Mouse (Mus musculus): ENCODE results near the gene Cyp4f16.
"Not testable (repeated sequence)": the region's sequence is repeated elsewhere in the genome, so short reads cannot be mapped to it uniquely, and the experiment has no call there.

Gene Cyp4f16

DNA sequence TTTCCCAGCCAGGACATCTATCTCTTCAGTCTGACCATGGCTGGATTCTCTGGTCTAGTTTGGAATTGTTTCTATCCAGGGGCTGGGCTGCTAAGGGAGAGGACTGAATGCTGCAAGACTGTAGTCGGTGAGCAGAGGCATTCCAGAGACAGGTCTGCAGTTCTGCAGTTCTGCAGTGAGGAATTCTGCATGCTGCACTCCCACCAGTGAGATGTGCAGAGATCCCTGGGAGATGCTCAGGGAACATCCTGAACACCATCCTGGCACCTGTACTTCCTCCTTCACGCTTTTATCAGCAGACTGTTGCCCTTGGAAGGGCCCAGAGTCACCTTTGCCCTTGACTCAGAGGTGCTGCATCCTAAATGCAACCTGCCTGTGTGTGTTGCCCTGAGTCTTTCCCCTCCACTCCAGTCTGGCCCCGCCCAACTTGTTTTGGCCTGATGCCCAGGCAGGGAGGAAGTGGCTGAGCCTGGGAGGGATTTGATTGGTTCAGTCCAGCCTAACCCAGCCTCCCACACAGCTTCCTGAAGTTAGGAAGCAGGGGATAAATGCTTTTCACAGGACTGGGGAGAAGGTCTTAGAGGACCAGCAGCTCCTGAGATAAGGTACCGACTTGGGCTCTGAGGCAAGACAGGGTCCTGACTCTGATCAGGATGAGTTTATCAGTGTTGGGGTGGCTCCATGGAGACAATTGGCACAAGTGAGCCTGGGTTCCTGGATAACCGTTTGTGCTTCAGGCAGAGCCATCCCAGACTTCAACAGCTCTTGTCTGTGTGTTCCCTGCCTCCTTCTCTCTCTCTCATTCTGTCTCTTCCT is at the start of gene Cyp4f16:
Gene Cyp4f16, plus strand, starts transcription at position 508 of the 816 bp plus-strand sequence.
- peak; percentile 71 to 82 for DNase-seq

DNA sequence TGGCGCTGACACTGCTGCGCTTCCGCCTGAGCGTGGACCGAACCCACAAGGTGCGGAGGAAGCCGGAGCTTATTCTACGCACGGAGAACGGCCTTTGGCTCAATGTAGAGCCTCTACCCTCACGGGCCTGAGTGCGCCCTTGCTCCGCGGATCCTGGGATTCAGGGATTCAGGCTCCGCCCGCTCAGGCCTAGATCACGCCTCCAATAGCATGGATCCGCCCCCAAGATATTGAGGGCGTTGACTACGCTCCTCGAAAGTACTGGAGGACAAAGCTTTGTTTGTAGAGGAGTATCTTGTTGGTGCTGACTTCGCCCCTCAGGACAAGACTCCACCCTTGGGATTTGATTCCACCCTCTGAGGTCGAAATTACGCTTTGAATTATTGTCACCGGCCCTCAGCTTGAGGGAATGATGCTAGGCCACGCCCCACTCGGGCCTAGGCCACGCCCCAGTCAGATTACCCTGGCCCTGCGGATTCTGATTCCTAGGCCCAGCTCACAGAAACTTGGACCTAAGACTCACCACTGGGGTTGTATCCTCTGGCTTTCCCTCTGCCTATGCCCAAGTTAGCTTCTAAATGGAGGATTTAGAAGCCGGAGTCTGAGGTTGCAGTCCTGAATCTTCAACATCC is 43.9 kb upstream of the Cyp4f16 start:
- DNase-seq: no peak

DNA sequence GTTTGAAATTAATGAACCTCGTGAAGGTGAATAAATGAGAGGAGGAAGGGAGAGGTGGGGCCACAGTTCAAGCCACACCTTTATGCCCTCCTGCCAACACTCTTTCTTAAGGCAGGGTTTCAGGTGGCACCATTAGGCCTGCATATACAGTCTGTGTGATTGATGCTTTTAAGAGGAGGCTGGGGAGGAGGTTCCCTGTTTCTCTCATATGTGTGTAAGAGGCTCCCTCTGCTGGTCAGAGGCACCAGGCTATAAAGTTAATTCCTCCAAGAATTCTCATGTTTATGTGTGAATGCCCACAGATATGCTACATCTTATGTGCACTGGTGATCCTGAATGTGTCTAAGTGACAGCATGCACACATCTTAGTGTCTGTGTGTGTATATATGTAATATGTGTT is 41.8 kb upstream of the Cyp4f16 start:
- DNase-seq: peak in 1 of 2 experiments; percentile 29

DNA sequence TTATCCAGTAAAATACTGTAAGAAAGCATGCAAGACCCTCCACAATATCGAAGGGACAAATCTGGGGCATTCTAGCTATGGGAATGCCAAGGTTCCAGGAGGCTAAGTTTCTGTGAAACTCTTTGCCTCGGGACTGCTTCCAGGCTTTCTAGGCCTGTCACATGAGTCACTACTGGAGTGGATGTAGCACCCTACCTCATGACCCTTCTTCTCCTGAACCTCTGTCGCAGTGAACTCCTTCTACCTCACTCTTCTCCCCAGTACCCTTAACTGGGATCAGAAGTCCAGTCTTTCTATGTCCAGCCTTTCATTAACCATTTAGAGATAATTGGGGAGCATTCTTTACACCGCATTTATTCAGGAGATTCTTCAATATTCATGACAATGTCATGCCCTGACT is 35.8 kb upstream of the Cyp4f16 start:
- DNase-seq: not testable (repeated sequence)

DNA sequence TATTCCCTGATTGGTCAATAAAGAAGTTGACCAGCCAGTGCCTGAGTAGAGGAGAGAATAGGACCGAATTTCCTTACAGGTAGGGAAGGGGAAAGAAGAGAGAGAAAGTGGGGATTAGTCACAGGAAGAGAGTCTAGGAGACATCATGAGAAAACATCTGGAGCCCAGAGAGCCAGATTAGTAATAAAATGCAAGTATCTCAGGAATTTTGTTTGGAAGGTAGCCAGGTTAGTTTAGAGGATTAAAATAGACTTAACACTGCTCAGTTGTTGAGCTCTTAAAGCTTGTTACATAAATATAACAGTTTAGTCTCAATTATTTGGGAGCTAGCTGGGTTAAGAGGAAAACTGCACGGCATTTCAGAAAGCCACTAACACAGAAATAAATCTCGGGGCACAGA is 35.3 kb upstream of the Cyp4f16 start:
- DNase-seq: no peak

DNA sequence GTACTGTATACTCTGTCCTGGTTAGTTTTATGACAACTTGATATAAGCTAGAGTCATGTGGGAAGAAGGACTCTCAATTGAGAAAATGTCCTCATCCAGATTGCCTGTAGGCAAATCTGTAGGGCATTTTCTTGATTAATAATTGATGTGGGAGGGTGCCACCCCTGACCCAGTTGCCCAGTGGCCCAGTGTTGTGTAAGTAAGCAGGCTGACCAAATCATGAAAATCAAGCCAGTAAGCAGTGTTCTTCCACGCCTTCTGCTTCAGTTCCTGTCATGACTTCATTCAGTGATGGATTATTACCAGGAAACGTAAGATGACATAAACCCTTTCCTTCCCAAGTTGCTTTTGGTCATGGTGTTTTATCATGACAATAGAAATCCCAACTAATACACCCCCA is 33.2 kb upstream of the Cyp4f16 start:
- DNase-seq: no peak

DNA sequence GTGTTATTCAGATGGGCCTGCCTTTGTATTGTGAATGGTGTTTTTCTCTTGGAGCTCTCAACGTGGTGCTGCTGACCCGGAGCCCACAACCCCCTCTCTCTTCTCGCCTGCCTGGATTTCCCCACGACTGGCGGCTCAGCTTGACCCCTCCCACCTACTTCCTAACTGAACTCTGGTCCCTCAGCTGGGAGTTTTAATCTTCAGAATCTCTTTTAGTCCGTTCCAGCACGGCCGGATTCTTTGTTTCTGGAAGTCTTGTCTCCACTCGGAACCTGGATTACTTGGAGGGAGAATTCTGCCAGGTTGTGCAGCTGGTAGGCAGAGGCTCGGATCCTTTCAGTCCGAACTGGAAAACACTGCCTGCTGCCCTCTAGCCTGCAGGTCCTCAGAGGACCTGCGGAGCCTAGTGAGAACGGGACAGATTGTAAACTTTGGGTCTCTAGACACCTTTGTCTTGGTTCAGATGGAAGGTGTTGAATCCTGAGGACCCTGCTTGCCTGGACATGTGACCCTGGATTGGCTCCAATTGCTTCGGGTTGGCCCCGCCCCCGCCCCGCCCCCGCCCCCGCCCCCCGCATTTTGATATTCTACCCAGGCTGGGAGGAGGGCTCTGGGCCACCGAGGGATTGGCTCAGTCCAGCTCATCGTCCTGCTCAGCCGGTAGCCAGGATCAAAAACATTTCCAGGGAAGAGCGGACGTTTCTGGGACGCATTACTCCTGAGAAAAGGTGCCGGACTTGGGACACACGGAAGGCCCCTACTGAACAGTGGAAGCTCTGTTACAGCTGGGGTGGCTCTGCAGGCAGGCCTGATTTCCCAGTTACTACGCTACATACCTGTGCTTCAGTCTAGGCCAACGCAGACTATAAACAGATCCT is 30.3 kb upstream of the Cyp4f16 start, which contains the start of gene Cyp4f17:
Gene Cyp4f17, plus strand, starts transcription at position 200 of the 878 bp plus-strand sequence.
- DNase-seq: no peak

DNA sequence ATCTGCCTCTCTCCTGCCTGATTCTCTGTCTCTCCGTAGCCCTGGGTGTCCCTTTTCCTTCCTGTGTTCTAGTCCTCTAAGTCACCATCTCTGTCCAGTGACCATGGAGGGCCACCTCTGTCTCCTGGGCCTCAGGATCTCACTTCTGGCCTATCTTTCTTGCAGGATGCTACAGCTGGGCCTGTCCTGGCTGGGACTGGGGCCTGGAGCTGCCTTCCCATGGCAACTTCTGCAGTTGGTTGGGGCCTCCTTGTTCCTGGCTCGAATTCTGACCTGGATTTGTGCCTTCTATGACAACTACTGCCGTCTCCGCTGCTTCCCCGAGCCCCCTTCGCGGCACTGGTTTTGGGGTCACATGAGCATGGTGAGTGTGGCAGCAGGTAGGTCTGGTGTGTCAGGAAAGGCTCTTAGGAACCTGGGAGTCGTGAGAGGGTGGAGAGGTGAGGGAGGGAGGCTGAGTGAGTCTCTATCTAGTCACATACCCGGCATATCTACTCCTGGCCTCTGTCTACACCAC is 29.6 kb upstream of the Cyp4f16 start:
- DNase-seq: no peak

DNA sequence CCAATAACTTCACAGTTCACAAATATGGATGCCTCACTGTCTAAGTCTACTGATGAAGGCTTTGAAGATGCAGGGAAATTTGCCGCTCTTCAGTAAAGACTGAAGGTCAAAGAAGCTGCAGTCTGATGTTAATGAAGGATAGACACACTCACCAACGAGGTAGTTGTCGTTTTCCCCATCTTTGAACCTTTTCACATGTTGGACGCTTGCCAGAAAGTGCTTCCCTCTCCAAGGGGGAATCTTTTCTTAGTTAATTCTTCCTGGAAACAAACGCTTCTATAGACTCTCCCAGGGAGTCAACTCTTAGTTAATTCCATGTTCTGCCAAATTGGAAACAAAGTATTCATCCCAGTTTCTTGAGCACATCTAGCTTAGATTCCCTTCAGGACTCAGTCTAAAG is 20.2 kb upstream of the Cyp4f16 start:
- DNase-seq: no peak

DNA sequence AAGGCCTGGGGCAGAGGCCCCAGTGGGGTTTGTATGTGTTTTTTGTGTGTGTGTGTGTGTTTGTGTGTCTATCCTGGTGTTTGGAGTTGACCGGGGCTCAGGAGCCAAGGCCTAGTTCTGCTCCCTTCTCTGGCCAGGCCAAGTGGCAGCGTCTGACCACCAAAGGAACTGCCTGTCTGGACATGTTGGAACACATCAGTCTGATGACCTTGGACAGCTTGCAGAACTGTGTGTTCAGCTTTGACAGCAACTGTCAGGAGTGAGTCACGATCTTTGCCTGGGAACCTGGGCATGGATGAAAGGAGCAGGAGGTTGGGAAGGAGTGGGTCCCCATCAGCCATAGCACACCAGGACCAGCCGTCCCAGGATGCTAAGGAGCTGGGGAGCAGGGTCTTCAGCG is 14.4 kb upstream of the Cyp4f16 start:
- no peak for DNase-seq

DNA sequence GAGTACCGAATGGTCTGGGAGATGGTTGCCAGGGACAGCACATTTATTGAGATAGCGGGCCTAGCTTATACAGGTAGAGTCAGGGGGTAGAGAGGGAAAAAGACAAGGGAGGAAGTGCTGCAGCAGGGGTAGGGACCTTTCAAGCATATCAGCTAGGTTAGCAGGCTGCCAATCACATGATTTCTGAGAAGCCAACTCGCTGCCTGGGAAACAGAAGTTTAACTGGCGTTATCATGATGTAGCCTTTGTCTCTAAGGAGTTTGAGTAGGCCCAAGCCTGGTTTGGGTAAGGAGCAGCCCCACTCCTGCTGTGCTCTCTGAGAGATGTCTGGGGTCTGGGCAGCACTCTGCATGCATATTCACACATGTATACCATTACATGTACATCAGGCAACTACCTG is 14.0 kb upstream of the Cyp4f16 start:
- DNase-seq: no peak

DNA sequence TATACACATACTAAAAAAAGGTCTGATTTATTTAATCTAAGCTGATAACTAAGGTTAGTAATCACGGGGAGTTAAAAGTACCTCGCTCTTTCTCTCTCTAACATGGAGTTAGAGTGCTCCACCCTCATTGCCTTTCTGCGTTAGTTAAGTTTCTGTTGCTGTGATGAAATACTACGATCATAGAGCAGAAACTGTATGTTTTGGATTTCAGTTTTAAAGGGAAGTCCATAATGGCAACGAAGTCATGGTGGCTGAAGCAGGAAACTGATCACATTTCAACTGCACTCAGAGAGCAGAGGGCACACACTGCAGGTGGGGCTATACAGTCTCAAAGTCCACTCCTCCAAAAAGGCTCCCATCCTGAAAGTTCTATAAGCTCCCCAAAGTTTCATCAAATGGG is 13.5 kb upstream of the Cyp4f16 start:
- no peak for DNase-seq

DNA sequence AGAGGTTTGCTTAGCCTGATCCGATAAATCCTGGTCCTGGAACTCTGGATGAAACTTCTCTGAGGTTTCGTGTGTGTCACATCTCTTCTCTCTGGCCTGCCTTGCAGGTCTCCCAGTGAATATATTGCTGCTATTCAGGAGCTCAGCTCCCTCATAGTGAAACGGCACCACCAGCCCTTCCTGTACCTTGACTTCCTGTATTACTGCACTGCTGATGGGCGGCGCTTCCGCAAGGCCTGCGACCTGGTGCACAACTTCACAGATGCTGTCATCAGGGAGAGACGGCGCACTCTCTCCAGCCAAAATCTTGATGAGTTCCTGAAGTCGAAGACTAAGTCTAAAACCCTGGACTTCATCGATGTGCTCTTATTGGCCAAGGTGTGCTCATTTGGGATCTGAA is 12.5 kb upstream of the Cyp4f16 start:
- no peak for DNase-seq

DNA sequence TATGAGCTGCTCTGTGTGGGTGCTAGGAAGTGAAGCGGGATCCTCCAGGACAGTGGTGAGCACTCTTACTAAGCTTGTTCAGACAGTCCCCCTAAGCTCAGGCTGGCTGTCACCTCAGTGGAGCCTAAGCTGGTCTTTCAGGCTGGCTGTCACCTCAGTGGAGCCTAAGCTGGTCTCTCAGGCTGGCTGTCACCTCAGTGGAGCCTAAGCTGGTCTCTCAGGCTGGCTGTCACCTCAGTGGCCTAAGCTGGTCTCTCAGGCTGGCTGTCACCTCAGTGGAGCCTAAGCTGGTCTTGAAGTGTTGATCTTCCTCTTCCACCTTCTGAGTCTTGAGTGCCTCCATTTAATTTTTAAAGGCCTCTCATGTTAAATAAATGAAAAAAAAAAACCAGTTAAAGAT is 10.0 kb upstream of the Cyp4f16 start:
- DNase-seq: not testable (repeated sequence)

DNA sequence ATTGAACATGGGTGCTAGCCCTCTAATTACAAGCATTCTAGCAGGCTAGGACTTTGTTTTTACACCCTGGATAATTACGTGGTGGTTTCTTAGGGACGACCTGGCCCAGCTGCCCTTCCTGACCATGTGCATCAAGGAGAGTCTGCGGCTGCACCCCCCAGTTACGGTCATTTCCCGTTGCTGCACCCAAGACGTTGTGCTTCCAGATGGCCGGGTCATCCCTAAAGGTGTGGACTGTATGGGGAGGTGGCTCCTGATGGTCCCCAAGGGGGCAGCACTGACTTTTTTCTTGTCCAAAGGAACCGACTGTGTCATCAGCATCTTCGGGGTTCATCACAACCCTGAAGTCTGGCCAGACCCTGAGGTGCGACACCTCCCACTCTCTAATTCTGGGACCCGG is 8.6 kb upstream of the Cyp4f16 start:
- no peak for DNase-seq

DNA sequence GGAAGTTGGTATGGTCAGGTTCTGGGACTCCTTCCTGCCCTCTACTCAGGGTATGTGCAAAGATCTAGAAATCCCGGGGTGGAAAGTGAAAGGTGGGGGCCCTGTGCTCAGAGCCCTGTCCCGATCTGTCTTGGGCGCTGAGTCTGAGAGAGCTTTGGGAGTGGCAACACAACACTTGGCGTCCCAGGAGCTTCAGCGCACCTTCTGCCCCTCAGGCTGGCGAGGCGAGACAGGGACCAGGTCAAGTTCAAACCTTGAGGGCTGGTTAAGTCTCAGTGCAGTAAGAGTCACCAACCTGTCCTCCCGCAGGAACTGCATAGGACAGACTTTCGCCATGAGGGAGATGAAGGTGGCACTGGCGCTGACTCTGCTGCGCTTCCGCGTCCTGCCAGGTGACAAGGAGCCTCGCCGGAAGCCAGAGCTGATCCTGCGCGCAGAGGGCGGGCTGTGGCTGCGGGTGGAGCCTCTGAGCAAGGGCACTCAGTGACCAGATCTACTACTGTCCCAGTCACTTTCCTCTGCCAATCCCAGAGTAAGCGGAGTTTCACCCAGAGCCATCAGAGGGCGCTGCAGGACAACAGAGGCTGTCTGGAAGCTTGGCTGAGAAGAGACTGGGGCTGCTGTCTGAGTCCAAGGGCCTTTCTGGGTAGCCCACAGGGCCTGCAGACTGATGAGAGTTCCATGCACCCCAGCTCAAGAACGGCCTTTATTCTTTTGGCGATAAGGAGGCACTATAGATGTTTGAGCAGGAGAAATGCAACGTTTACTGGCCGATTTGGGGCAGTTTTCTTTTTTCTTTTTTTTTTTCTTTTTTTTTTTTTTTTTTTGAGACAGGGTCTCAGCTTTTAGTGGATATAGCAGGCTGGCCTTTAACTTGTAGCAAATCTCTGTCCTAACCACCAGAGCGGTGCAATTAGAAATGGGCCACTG is 7.7 kb upstream of the Cyp4f16 start:
- peak; percentile 80 to 83 for DNase-seq

DNA sequence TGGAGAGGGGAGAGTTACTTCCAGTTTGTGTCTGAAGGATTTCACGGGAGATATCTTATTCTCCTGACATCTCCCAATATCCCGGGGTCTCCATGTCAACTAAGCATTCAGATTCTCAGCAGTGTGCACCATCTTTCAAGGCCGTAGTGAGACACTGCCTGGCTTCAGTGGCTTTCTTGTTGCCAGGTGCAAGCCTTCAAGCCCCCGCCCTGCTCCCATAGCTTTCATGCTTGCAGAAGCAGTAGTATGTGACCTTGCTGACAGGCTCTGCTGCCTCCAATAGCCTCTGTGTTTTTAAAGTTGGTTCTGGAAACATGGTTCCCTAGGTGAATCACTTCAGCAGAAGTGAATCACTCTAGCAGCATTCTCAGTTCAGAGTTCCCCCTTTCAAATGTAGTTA is 4.0 kb upstream of the Cyp4f16 start:
- DNase-seq: peak; percentile 49 to 59

DNA sequence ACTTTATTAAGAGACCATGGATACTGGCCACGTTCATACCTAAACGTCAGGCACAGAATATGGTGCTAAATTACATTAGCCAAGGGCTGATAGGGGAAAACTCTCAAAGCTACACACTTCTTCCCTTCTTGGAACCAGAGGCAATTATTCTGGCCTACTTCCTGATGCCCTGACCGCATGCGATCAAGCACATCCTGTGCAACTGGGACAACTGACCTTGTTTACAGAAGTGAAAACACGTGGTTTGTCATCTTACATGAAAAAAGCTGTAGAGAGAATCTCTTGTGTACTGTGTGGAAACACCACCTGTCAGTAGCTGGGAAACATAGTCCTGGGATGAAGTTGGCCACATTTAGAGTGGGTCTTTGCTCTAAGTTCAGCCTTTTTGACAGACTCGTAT is 2.3 kb upstream of the Cyp4f16 start:
- DNase-seq: no peak

DNA sequence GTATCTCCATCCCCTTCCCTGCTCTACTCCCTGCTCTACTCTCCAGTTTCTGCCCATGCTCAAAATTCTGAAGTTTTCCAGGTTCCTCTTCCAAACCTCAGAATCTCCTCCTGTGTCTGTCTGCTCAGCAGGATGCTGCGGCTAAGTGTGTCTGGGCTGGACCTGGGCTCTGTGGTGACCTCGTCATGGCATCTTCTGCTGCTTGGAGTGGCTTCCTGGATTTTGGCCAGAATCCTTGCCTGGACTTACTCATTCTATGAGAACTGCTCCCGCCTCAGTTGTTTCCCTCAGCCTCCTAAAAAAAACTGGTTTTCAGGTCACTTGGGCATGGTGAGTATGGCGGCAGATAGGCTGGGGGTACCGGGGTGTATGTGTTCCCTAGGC is 501 bp downstream of the Cyp4f16 start:
- no peak for DNase-seq

DNA sequence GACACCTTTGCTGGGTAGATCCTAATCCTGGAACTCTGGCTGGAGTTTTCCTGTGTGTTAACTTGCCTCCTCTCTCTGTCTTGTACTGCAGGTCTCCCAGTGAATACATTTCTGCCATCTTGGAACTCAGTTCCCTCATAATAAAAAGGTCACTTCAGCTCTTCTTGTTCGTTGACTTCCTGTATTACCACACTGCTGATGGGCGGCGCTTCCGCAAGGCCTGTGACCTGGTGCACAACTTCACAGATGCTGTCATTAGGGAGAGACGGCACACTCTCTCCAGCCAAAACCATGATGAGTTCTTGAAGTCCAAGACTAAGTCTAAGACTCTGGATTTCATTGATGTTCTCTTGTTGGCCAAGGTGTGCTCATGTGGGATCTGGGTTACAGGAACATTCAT is 8.4 kb downstream of the Cyp4f16 start:
- not testable (repeated sequence) for DNase-seq

DNA sequence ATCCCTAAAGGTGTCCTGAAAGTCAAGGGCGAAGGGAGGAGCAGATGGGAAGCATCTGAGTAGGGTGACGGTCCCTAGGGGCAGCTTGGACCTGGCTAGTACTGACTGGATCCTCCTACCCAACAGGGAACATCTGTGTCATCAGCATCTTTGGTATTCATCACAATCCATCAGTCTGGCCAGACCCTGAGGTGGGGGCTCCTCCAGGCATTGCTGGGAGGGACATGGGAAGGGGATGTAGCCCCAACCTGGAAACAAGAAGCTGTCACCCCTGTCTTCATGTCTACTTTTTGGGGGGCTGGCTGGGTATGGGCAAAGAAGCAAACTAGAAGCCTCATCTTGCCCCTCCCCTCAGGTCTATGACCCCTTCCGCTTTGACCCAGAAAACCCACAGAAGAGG is 14.0 kb downstream of the Cyp4f16 start:
- DNase-seq: not testable (repeated sequence)
